Mouse (Mus musculus) small intestine, adult 10 weeks (tissue): ENCODE data around the gene Gm20809. TPM values are rescaled to one million over a fixed set of nuclear protein-coding genes. Genes with fewer than 3 reads are reported as not detected.

ENCODE experiments used
- polyA plus RNA-seq: library from polyadenylated mRNA; stranded (reverse); fragments of 350-450 nt; fragmentation: Illumina TruSeq; extraction: RNeasy Lipid Tissue Mini Kit (QIAGEN cat#74804); gene quantifications from one replicate; pipeline ENCODE4 v1.2.3, GENCODE M21; 2014; ENCODE audit warnings: low replicate concordance

Gm20809 gene
- polyA plus RNA-seq, result not detected

DNA sequence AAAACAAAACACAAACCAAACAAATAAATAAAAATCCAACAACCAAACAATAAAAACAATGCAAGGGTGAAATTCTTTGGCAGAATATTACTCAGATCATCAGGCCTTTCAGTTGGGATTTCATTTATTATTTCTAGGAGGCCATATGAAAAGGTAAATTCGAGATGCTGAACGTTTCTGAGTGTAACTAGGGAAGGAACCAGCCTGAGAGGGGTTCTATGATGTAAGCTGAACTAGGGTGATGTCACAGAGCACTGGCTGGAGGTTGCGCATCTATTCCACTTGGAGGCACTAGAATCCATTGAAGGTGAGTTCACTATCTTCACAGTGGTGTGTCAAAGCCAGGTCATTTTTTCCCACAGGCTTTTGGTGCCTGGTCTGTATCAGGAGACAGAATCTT is at the start of gene Gm20809:
Gm20809 (plus strand) TSS at position 301 of the 400 bp plus-strand sequence.

